Mouse (Mus musculus) MEL (cell line): ENCODE measurements around the gene Lgr5. TPM values are rescaled to one million over a fixed set of nuclear protein-coding genes. Genes with fewer than 3 reads are reported as not detected.

ENCODE experiments used
- DNase-seq: peaks from one replicate; pipeline ENCODE4 v3.0.0; 2011; ENCODE audit warnings: low read depth, low spot score
- H3K27ac ChIP-seq: 2 replicates; pipeline ENCODE4 v1.5.1; 2012; ENCODE audit warnings: low read depth, mild to moderate bottlenecking, control low read depth, low read length, moderate library complexity; ENCODE audit not compliant: control insufficient read depth
- H3K27me3 ChIP-seq, 2 experiments: fragments of 150-350 bp in 1 of 2; sonication (generic) in 1 of 2; 2 replicates each; pipeline ENCODE4 v1.6.1; 2012; ENCODE audit warnings: low read length in 2 of 2, mild to moderate bottlenecking in 2 of 2, improper control_type of control experiment in 1 of 2, moderate library complexity in 1 of 2; ENCODE audit not compliant: insufficient read depth in 2 of 2, control insufficient read depth in 1 of 2
- H3K36me3 ChIP-seq, 2 experiments: 2 replicates each; pipeline ENCODE4 v1.6.1; 2012 to 2014; ENCODE audit warnings: low read length in 2 of 2, improper control_type of control experiment in 1 of 2, inconsistent platforms in 1 of 2, mild to moderate bottlenecking in 1 of 2; ENCODE audit not compliant: insufficient read depth in 2 of 2, control insufficient read depth in 1 of 2
- H3K4me1 ChIP-seq, 2 experiments: fragments of 150-350 bp in 1 of 2; sonication (generic) in 1 of 2; 2 replicates each; pipeline ENCODE4 v1.6.1; 2012; ENCODE audit warnings: low read length in 2 of 2, improper control_type of control experiment in 1 of 2, mild to moderate bottlenecking in 1 of 2; ENCODE audit not compliant: insufficient read depth in 2 of 2, control insufficient read depth in 1 of 2
- H3K4me3 ChIP-seq, 2 experiments: fragments of 150-350 bp in 1 of 2; sonication (generic) in 1 of 2; 2 replicates each; pipeline ENCODE4 v1.5.1; 2012; ENCODE audit warnings: low read depth in 2 of 2, low read length in 2 of 2, mild to moderate bottlenecking in 2 of 2, moderate library complexity in 2 of 2, control low read depth in 1 of 2, improper control_type of control experiment in 1 of 2; ENCODE audit not compliant: control insufficient read depth in 1 of 2, insufficient read depth in 1 of 2
- H3K79me2 ChIP-seq: 2 replicates; pipeline ENCODE4 v1.6.1; 2012; ENCODE audit warnings: mild to moderate bottlenecking, low read length, moderate library complexity; ENCODE audit not compliant: control insufficient read depth, poor library complexity, insufficient read depth
- H3K9ac ChIP-seq: 2 replicates; pipeline ENCODE4 v1.6.1; 2012; ENCODE audit warnings: low read depth, mild to moderate bottlenecking, control low read depth, low read length, moderate library complexity; ENCODE audit not compliant: control insufficient read depth, poor library complexity, severe bottlenecking
- H3K9me3 ChIP-seq: fragments of 150-350 bp; sonication (generic); replicated peaks from 2 replicates; pipeline ENCODE4 v1.6.1; 2012; ENCODE audit warnings: mild to moderate bottlenecking, low read length, improper control_type of control experiment, moderate library complexity; ENCODE audit not compliant: insufficient read depth
- BHLHE40 ChIP-seq: IDR thresholded peaks from 2 replicates; pipeline ENCODE4 v1.6.1; 2012; ENCODE audit warnings: low read depth, mild to moderate bottlenecking, inconsistent platforms, low read length, improper control_type of control experiment, borderline replicate concordance
- EP300 ChIP-seq, 2 experiments: IDR thresholded peaks; 2 replicates each; pipeline ENCODE4 v1.6.1; 2011; ENCODE audit warnings: improper control_type of control experiment in 2 of 2, low read length in 2 of 2, low read depth in 1 of 2, mild to moderate bottlenecking in 1 of 2
- ETS1 ChIP-seq: IDR thresholded peaks from 2 replicates; pipeline ENCODE4 v1.6.1; 2012; ENCODE audit warnings: low read depth, mild to moderate bottlenecking, inconsistent platforms, low read length, improper control_type of control experiment, moderate library complexity
- GABPA ChIP-seq: IDR thresholded peaks from 2 replicates; pipeline ENCODE4 v1.6.1; 2012; ENCODE audit warnings: low read depth, mild to moderate bottlenecking, inconsistent platforms, low read length, improper control_type of control experiment, moderate library complexity
- GATA1 ChIP-seq: IDR thresholded peaks from 2 replicates; pipeline ENCODE4 v1.6.1; 2011; ENCODE audit warnings: low read depth, low read length, improper control_type of control experiment
- HCFC1 ChIP-seq: IDR thresholded peaks from 2 replicates; pipeline ENCODE4 v1.6.1; 2012; ENCODE audit warnings: low read depth, mild to moderate bottlenecking, inconsistent platforms, low read length, improper control_type of control experiment, moderate library complexity
- KAT2A ChIP-seq: conservative IDR thresholded peaks from 2 replicates; pipeline ENCODE4 v1.6.1; 2012; ENCODE audit warnings: low read depth, low read length, improper control_type of control experiment, inconsistent platforms
- MAFK ChIP-seq: IDR thresholded peaks from 2 replicates; pipeline ENCODE4 v1.6.1; 2011; ENCODE audit warnings: low read depth, mild to moderate bottlenecking, low read length, improper control_type of control experiment, borderline replicate concordance
- MAX ChIP-seq: IDR thresholded peaks from 2 replicates; pipeline ENCODE4 v1.6.1; 2011; ENCODE audit warnings: low read length, improper control_type of control experiment
- MXI1 ChIP-seq: IDR thresholded peaks from 2 replicates; pipeline ENCODE4 v1.6.1; 2011; ENCODE audit warnings: mild to moderate bottlenecking, low read depth, low read length, improper control_type of control experiment
- MYB ChIP-seq: IDR thresholded peaks from 2 replicates; pipeline ENCODE4 v1.6.1; 2011; ENCODE audit warnings: mild to moderate bottlenecking, low read depth, low read length, improper control_type of control experiment
- MYC ChIP-seq: IDR thresholded peaks from 2 replicates; pipeline ENCODE4 v1.6.1; 2011; ENCODE audit warnings: low read depth, mild to moderate bottlenecking, low read length, improper control_type of control experiment, moderate library complexity
- NELFE ChIP-seq: IDR thresholded peaks from 2 replicates; pipeline ENCODE4 v1.6.1; 2011; ENCODE audit warnings: low read depth, low read length, improper control_type of control experiment
- NRF1 ChIP-seq: IDR thresholded peaks from 2 replicates; pipeline ENCODE4 v1.6.1; 2014; ENCODE audit warnings: low read depth, mild to moderate bottlenecking, inconsistent platforms, low read length, improper control_type of control experiment, moderate library complexity; ENCODE audit not compliant: poor library complexity, insufficient read depth, severe bottlenecking
- POLR2A ChIP-seq, 2 experiments: IDR thresholded peaks; 2 replicates each; pipeline ENCODE4 v1.6.1; 2011 to 2012; ENCODE audit warnings: low read length in 2 of 2, mild to moderate bottlenecking in 2 of 2, control low read depth in 1 of 2, improper control_type of control experiment in 1 of 2, low read depth in 1 of 2, moderate library complexity in 1 of 2; ENCODE audit not compliant: control insufficient read depth in 1 of 2, insufficient read depth in 1 of 2, poor library complexity in 1 of 2
- POLR2AphosphoS2 ChIP-seq: IDR thresholded peaks from 2 replicates; pipeline ENCODE4 v1.6.1; 2011; ENCODE audit warnings: low read length, improper control_type of control experiment
- RAD21 ChIP-seq: IDR thresholded peaks from 2 replicates; pipeline ENCODE4 v1.6.1; 2011; ENCODE audit warnings: mild to moderate bottlenecking, low read depth, low read length, improper control_type of control experiment
- SIN3A ChIP-seq: IDR thresholded peaks from 2 replicates; pipeline ENCODE4 v1.6.1; 2012; ENCODE audit warnings: low read length, improper control_type of control experiment, inconsistent platforms
- TAL1 ChIP-seq: IDR thresholded peaks from 2 replicates; pipeline ENCODE4 v1.6.1; 2012; ENCODE audit warnings: mild to moderate bottlenecking, inconsistent platforms, low read length, moderate library complexity, mixed read lengths
- TCF12 ChIP-seq: IDR thresholded peaks from 2 replicates; pipeline ENCODE4 v1.6.1; 2014; ENCODE audit warnings: low read depth, mild to moderate bottlenecking, inconsistent platforms, low read length, improper control_type of control experiment, moderate library complexity
- UBTF ChIP-seq: IDR thresholded peaks from 2 replicates; pipeline ENCODE4 v1.6.1; 2012; ENCODE audit warnings: low read depth, mild to moderate bottlenecking, inconsistent platforms, low read length, improper control_type of control experiment, moderate library complexity, borderline replicate concordance; ENCODE audit not compliant: insufficient read depth
- ZMIZ1 ChIP-seq: IDR thresholded peaks from 2 replicates; pipeline ENCODE4 v1.6.1; 2012; ENCODE audit warnings: low read depth, mild to moderate bottlenecking, inconsistent platforms, low read length, improper control_type of control experiment, moderate library complexity
- ZNF384 ChIP-seq: IDR thresholded peaks from 2 replicates; pipeline ENCODE4 v1.6.1; 2012; ENCODE audit warnings: low read depth, mild to moderate bottlenecking, inconsistent platforms, low read length, improper control_type of control experiment
- polyA plus RNA-seq, 2 experiments: library from polyadenylated mRNA; stranded (reverse) in 1 of 2; unstranded in 1 of 2; fragments of >175 nt in 1 of 2; fragments of >200 nt in 1 of 2; gene quantifications; 2 replicates each; pipeline versions ENCODE4 v1.2.1 to v1.2.4; 2012; ENCODE audit warnings: low replicate concordance in 2 of 2, low read depth in 1 of 2; ENCODE audit not compliant: insufficient read length in 2 of 2, insufficient read depth in 1 of 2, missing spikeins in 1 of 2
- total RNA-seq: library from RNA; depleted of rRNA; stranded (reverse); fragments of 300-350 nt; gene quantifications from 2 replicates; pipeline ENCODE4 v1.2.3, GENCODE M21; 2012

Gene Lgr5
- total and polyA plus RNA-seq, 3 experiments = not detected

DNA sequence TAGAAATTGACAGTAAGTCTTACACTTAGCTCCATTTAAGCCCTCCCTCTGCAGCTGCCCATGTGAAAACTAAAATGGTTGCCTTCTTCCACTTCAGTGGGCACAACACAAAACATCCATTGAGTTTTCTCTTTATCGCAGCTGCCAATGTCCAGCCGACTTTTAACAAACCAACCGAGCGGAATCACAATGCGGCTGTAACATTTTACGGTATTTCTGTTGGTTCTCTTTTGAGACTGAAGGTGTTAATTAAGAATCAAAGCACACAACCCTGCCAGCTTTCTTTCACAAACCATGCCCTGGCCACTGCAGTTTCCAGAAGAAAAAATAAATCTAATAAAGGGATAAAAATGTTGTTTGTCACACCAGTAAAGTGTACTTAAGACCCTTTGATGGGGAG, 16.3 kb downstream of the Lgr5 start:
- H3K27me3 ChIP-seq = no peaks in the 10 kb centered on the region; a peak in 1 of 4 replicates
- no peaks in the 10 kb centered on the region for H3K79me2 ChIP-seq
- no peak overlapping the region for H3K4me3 ChIP-seq
- H3K9me3 ChIP-seq = no peaks in the 10 kb centered on the region
- DNase-seq = no peak
- TF ChIP-seq MAX (no peak), MYB (no peak), GATA1 (no peak), MYC (no peak), ETS1 (no peak)
- H3K9ac ChIP-seq = no peak overlapping the region
- peaks cover 0 to 10% of the 10 kb centered on the region in 2 experiments; a peak in 2 of 4 replicates for H3K36me3 ChIP-seq
- H3K27ac ChIP-seq = no peak overlapping the region
- peaks cover 2 to 15% of the 10 kb centered on the region in 2 experiments for H3K4me1 ChIP-seq

DNA sequence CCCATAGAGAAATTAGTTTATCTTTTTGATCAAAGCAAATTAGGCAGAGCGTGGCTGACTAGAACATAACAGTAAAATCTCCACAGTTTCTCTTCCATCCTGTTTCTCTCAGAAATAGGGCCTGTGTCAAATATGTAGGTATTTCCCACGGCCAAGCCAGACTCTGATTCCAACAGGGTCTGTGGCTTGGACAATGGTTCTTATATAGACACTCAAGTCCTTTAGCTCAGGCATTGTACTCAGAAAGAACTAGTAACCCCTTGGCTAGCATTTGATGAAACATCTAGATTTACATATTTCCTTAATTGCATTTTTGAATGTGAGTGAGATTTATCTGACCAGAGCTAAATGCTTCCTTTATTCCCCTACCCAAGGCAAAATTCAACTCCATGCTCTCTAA, 17.0 kb downstream of the Lgr5 start:
- Histone ChIP-seq H3K36me3 (peaks cover 0 to 10% of the 10 kb centered on the region in 2 experiments; a peak in 2 of 4 replicates), H3K79me2 (no peaks in the 10 kb centered on the region), H3K27ac (no peak overlapping the region), H3K9ac (no peak overlapping the region), H3K27me3 (no peaks in the 10 kb centered on the region; a peak in 1 of 4 replicates), H3K4me3 (no peak overlapping the region), H3K9me3 (no peaks in the 10 kb centered on the region), H3K4me1 (peaks cover 2 to 15% of the 10 kb centered on the region in 2 experiments)
- DNase-seq = no peak
- TF ChIP-seq MXI1 (no peak), KAT2A (no peak), POLR2AphosphoS2 (no peak), BHLHE40 (no peak), RAD21 (no peak), MAFK (no peak), GABPA (no peak), ETS1 (no peak), SIN3A (no peak), ZMIZ1 (no peak), POLR2A (IDR thresholded peaks at IDR 0.05; ENCODE audit: control insufficient read depth in 1 of 2, insufficient read depth in 1 of 2, low read depth in 1 of 2, low read length in 2 of 2, poor library complexity in 1 of 2) (no peak), TAL1 (no peak), UBTF (no peak), NRF1 (no peak), ZNF384 (no peak), EP300 (IDR thresholded peaks at IDR 0.05; ENCODE audit: low read depth in 1 of 2, low read length in 2 of 2) (no peak), HCFC1 (no peak), NELFE (no peak), TCF12 (no peak), MYC (no peak)
